Mouse (Mus musculus) heart, postnatal 0 days (tissue): ENCODE data around the gene Slc39a8.

Source experiments
- CTCF ChIP-seq: IDR thresholded peaks from 2 replicates; pipeline ENCODE4 v1.5.1; 2016; ENCODE audit warnings: antibody characterized with exemption, control low read depth, low read depth
- EP300 ChIP-seq: IDR thresholded peaks from 2 replicates; pipeline ENCODE4 v1.6.1; 2016; ENCODE audit warnings: antibody characterized with exemption, low read depth

- TF ChIP-seq CTCF (no peak), EP300 (no peak)
These were observed 61.0 kb downstream of the Slc39a8 start for GRCm38 (mm10) chr3:135885927-135886658.
